Mouse (Mus musculus) cerebellum, postnatal 10 days (tissue): ENCODE results near the gene Tmem176a.
A peak's percentile ranks its signal among the peaks of the same experiment; 100 is the strongest.
"Not testable (repeated sequence)": the region's sequence is repeated elsewhere in the genome, so short reads cannot be mapped to it uniquely, and the experiment has no call there.

Source experiments
- DNase-seq, 2 experiments: peaks; one replicate each; pipeline ENCODE4 v3.0.0; 2021; ENCODE audit warnings: mixed read lengths in 2 of 2

Gene Tmem176a

DNA sequence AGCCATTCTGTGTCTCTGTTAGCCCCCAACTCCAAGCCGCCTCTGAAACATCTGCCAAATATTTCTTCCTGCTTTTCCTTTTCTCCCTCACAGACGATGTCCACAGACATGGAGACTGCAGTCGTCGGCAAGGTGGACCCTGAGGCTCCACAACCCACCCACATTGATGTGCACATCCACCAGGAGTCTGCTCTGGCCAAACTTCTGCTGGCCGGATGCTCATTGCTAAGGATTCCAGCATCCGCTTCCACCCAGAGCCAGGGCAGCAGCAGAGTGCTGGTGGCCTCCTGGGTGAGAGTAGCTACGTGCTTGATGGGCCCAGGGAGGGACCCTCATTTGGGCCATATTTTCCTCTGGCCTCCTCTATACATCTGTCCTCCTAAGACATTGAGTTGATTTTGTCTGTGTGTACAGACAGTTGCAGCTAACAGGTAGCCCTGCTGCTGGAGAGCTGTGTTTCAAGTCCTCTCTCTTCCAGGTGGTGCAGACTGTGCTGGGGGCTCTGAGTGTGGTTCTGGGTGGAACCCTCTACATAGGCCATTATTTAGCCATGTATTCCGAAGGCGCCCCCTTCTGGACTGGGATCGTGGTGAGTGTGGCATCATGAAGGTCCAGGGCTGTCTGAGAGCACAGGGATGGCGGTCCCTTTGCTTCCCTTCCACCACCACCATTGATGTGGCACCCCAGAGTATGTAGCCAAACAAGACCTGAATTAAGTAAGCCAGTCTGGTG is 1.6 kb downstream of the Tmem176a start:
- DNase-seq, result peak; percentile 64 to 65

DNA sequence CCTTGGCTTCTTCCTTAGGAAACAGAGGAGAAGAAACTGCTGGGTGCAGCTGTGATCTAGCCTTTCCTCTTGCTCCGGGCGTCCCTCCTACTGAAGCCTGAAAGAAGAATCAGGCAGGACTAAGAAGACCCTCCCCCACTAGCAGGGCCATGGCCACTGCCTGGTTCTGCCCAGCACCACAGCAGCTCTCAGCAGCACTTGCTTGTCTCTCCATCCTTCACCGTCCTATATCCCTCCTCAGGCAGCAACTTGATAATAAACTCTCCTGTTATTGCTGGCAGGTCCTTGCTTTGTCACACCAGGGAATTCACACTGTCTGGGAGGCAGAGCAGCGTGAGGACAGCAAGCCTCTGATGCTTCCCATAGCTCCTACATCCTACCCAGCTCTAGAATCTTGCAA is 4.4 kb downstream of the Tmem176a start:
- no peak for DNase-seq

DNA sequence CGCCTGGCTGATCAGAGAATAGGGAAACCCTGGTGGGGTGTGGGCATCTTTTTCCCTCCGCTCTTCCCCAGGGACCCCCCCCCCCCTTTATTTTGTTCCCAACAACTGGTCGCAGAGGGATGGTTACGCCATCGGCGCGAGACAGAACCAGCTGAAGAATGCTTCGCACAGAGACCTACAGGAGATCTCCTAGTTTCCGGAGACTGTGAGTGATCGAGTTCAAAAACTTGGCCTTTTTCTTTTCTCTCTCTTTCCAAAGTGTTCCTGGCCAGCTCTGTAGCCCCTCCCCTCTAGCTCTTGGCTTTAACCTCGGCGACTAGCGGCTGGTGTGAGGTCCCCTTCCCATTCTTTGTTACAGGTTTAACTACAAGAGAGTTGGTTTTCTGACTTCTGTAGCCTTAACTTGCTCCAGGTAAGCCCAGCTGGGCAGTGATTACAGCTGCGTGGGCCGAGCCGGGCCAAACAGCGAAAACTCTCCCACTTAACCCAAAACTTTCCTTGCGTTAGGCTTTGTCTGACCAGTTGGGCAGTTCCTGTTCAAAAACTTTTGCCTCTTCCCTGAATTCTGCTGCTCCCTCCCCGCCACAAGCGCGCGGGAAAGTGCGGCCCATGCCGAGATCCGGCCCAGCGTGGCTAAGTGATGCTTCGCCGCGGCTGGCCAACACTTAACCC is 11.2 kb downstream of the Tmem176a start:
- peak; percentile 31 to 35 for DNase-seq

DNA sequence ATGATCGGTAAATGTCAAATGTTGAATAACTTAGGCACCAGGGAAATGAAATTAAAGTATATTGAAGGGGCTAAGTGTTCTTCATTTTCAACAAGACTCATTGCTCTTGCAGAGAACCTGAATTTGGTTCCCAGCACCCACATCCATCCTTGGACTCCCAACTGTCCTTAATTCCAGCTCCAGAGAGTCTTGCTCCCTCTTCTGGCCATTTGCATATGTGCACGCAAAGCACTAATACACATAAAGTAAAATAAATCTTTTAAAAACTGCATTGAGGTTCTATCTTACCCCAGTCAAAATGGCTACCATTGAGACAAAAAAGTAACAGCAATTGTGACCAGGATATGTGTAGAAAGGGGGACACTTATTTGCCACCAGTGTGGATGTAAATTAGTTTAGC is 13.4 kb downstream of the Tmem176a start:
- no peak for DNase-seq

DNA sequence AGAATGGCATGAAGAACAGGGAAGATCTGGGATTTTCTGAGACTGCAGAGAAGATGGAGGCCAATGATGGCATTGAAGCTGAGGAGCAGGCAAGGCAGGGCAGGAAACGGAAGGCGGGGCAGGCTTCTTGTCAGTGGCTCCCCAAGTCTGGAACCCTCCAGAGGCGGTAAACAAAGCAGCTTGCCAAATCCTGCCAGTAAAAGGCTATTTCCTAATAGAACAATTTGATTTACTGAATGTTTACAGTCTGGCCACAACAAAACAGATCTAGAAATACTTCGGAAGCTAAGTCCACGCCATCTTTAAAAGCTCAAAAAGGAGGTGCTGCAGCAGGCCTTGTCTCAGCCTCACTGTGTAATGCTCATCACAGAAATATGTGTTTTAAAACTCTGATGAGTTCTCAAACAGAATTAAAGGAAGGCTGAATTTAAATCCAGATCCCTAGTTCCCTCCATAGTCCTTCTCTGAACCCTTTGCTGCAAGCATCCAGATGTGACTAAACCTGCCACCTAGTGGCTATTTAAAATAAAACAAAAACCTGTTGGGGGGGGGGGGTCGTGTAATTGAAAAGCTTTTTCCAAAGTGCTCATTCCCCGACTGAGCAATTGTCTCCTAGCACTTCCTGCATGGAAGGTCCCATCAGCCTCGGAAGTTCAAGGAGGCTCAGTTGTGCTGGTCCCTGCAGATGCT is 17.0 kb downstream of the Tmem176a start:
- DNase-seq, result no peak

DNA sequence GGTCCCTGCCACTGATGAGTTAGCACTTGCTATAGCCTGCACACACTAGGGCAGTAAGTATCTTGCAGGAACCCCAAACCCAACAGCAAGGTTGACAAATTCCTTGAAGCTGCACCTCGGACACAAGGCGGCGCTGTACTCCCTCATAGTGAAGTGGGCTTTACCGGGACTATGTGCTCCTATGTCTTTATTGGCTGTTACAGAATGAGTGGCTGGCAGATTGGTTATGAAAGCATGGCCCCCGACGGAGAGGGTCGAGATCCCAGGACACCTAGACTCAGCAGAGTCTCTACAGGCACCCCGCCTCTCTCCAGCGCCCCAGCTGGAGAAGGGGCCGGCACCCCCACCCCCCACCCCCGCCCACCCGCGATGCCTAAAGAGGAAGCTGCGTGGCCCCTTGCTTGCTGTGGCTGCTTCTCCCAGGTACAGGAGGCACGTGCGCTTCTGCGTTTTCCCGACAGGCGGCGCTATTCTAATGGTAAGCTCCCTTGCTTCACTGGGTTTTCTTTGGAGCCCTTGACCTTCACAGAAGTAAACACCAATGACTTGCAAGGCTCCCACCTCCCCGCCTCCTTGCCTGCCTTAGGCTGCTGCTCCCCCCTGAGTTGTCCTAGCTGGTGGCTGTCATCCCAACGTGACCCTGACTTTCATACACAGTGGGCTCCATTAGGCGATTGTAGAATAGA is 19.6 kb downstream of the Tmem176a start:
- peak; percentile 83 for DNase-seq

DNA sequence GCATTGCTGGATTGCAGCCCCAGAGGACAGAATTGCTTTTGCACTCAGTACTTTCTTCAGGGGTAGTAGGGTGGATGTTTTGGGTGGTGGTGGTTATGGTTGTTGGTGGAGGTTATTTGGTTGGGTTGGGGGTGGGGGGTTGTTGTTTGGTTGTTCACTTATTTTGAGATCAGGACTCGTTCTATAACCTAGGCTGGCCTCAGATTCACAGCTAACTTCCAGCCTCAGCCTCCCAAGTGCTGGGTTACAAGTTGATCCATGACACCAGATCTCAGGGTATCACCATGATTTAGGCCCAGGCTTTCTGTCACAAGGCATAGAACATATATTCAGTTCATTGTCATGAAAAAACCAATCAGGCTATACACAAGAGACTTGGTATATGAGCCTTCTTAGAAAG is 20.1 kb downstream of the Tmem176a start:
- no peak for DNase-seq

DNA sequence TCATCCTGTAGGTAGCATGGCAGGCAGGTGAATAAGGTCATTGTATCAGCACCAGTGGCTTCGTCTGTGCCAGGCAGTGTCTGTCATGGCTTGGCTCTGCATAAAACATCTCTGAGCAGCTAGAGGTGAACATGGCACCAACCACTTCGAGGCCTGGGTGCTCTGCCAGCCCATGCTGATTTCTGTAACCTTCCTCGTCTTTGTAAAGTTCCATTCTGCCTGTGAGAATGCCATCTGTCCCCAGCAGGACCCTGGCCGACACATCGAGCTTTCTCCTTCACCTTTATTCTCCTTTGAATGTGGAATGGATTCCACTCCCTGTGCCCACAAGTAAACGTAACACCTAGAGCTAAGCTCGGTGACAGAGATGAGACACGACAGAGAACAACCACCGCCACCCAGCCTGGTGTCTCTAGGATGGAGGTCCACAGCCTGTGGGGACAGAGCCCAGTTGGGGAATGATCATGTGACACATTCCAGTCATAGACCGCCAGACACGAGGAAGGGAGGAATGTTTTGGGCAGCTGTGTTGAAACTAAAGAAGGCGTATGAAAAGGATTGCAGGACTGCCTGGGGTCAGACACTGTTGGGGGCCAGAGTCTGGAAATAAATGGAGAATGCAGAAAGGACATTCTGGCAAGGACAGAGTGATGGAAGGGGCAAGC is 21.0 kb downstream of the Tmem176a start:
- peak; percentile 50 to 82 for DNase-seq

DNA sequence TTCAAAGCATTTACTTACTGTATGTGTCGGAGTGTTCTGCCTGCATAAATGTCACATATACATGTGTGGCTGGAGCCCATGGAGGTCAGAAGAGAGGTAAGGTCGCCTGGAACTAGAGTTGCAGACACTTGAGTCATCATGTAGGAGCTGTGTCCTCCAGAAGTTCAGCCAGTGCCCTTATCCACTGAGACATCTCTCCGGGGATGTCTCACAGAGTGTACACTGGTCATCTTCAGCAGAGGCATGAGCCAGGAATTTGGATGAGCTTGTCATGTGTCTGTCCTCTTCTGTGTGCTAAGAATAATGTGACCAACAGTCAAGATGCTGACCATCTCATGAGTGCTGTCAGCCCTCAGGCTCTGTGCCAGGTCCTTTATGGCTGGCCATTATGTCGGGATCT is 22.1 kb downstream of the Tmem176a start:
- peak; percentile 24 to 43 for DNase-seq

DNA sequence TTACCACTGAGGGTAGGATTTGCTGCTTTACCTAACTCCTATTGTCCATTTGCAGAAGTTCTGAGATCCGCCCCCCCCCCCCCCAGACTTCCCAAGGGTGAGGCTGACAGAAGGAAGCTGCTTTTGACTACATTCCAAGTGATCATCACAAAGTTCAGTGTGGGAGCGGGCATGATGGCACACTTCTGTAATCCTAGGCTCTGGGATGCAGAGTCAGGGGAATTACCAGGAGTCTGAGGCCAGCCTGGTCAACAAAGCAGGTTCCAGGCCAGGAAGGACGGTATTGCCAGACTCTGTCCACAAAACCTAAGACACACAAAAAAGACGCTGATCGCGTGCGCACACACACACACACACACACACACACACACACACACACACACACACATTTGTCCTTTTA is 22.8 kb downstream of the Tmem176a start:
- no peak for DNase-seq

DNA sequence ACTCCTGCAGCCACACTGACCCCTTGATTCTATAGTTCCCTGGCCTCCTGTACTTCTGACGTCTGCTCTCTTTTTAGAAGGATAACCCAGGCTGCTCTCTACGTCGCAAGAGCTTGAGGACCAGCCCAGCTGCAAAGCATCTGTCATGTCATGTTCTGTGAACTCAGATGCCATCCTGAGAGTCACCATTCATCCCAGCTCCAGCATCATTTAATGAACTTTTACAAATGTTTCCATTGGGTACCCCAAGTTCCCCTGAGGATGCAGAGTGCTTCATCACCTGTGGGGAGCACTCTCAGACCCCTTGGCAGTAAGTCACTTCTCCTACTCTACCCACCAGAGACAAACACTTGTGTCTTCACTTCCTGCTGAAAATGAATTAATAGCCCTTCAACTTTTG is 23.5 kb downstream of the Tmem176a start:
- DNase-seq, result no peak

DNA sequence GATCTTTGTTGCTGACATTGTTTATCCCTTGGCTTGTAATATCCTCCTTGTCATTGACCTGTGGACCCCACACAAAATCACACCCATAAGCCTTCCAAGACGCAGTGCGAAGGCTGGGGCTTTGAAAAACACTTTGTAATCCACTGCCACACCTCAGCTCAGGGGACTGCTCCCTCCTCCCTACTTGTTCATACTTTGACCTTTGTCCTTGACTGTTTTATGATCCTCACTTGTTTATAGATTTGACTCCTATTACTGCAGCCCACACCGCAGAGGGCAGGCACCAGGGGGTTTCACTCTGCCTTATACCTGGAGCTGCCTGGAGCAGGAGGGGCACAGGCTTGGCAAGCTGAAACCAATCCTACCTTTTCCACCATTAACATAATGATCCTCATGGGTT is 24.0 kb downstream of the Tmem176a start:
- DNase-seq, result no peak

DNA sequence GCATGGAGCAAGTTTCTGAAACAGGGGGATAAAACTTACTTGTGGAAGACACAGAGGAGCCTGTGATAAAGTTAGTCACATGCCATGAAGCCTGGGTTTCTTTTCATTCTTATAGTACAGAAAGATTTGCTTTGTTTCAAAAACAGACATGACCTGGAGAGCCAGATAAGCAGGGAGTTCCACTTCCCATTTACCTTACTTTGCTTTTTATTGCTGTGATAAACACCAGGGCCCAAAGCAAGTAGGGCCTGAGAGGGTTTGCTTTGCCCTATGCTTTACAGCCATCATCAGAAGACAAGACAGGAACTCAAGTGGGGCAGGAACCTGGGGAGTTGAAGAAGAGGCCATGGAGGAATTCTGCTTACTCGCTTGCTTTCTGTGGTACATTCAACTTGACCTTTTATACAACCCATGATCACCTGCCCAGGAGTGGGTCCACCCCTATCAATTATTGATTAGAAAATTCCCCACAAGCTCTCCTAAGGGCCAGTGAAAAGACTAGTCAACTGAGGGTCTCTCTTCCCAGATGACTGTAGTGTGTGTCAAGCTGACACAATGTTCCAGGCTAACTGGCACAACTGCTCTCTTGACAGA is 24.5 kb downstream of the Tmem176a start:
- no peak for DNase-seq

DNA sequence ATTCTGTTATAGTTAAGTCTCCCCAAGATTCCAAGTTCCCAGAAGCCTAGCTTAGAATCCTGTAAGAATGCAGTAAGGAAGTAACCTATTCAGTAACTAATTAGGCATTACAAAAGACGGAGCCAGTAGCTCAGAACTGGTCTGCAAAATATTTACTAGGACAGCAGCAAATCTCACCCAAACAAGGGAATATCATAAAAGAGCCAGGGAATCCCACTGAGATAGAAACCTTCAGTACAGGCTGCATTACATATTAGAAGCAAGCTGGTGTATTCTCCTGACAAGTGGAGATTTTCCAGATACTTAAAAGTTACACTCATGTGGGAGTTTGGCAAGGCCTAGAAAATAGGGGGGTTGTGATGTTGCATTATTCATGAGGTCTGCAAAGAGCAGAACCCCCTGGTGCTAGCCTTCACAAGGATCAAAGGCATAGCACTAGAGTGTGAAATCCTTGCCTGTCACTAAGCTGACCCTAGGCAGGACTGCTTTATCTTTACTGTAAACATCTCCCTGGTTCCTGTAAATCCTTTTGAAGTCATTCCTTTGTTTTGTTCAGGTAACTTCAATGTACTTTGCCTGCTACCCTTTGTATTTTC is 25.7 kb downstream of the Tmem176a start:
- not testable (repeated sequence) for DNase-seq

DNA sequence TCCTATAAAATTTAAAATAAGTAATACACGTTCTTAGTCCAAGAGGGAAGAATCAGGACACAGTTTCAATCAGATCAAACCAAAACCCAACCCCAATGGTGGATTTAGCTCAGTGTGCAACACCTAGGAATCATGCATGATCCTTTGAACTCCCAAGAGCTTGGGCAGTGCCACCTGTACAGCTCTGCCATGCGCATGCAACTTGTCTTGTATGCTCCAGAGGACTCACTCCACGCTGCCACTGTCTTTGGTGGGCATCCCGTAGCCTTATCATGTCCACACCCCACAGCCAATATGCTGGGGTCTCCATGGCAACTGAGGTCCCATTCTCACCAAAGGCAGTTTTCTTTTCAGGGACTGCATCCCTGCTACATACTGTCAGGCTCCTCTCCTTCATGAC is 26.4 kb downstream of the Tmem176a start:
- no peak for DNase-seq

DNA sequence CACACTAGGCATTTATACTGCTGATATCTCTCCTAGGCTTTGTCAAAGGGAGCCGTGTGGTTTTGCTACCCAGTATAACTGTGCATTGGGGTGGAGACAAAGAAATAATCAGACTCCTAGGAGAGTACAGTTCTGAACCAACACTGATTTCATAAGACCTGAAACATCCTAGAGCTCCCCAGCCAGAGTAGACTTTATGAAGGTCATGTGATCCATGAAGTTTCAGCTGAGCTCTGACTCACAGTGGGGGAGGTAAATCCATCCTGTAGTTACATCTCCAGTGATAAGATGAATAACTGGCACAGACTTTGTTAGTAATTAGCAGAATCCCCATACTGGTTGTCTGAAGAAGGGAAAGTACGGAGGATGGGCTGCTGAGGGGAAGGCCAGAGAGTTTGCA is 29.1 kb downstream of the Tmem176a start:
- no peak for DNase-seq

DNA sequence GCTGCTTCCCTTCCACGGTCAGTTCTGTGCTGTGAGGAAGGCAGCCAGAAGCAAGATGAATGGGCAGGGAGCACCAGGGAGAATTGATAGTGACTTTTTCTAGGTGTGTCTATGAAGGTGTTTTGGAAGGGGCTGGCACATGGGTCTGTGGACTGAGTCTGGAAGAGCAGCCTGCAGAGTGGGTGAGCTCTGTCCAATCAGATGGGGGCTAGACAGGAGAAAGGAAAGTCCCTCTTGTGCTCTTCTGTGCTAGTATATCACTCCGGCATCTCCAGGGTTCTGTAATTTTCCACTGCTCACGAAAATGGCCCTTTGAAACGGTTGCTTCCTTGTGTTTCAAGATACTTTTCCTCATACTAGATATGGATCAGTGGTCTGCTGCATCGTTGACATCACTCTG is 31.9 kb downstream of the Tmem176a start, which contains the start of gene Aoc1:
TSS of gene Aoc1 (plus strand) at position 301 of the 400 bp plus-strand sequence.
- no peak for DNase-seq

DNA sequence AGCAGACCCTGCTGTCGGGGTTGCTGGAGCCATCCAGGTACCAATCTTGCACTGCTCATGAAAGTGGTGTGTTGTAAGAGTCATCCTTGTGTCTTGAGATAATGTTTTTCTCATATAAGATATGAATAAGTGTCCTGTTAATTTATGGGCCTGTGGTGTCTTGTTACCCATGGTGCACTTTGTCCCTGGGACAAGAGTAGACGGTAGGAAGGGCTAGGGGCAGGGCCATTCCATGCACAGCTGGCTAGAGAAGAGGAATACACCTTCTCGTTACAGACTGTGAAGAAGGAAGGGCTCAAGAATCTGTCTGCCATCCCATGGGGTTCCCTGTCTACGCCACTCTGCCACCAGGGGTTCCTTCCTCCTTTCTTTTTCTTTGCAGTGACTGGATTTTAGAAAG is 33.9 kb downstream of the Tmem176a start:
- no peak for DNase-seq

DNA sequence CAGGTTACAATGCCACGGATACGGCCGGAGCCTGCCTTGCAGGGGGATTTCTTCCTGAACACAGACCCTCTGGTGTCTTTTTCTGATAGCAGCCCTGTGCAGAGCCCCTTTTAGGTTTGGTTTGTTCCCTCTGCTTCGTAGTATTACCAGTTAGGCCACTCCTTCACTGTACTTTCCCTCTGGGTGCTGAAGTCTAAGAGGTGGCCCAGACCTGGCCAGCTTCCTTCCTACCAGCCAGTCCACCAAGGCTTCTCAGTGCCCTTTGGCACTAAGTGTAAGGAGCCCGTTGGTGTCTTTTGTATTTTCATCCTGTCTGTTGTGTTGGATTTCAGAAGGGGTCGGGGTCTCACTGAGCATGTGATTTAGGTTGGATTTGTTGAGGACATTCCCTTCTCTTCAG is 34.8 kb downstream of the Tmem176a start:
- DNase-seq, result no peak

DNA sequence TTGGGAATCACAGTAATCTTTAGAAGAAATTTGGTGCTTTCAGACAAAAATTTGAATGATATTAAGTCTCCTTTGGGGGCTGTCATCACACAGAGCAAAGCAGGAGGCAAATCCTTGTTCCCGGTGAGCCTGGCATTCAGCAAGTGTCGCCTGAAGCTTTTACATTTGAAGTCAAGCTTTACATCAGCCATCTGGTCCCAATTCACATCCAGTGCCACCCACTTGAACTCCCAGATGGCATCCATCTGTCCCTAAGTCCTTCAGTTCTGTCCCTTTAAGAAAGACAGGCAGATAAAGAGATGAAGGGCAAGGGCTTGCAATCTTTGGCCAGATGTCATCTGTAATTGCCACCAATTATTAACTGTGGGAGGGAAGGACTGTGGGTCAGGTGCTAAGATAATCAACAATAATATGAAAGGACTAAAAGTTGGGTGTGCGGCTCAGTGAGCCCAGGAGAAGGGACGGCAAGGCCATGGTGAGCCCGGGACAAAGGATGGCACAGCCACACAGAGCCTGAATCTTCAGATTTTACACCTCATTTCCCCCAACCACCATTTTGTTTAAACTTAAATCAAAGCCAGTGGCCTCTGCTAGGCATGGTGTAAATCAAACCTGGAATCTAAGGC is 35.9 kb downstream of the Tmem176a start:
- DNase-seq, result peak; percentile 16 to 33

DNA sequence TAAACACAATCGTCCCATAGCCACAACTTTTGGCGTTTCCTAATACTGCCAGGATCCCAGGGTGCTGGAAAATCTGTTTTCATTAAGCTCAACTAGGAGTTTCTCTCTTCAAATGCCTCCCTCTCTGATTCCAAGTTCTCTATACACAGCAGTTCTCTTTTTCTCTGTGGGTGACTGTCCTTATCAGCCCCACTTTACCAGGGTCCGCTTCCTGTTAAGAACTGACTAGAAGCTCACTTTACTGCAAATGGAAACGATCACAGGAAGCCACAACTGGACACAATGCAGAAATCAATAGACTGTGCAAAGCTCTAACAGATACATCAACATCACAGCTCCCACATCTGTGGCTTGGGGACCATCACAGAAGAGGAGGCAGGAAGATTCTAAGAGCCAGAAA is 53.5 kb downstream of the Tmem176a start:
- DNase-seq, result no peak
